Mouse (Mus musculus): ENCODE data around the gene Sec62.
"Not testable (repeated sequence)": the region's sequence is repeated elsewhere in the genome, so short reads cannot be mapped to it uniquely, and the experiment has no call there.

The Sec62 gene

DNA sequence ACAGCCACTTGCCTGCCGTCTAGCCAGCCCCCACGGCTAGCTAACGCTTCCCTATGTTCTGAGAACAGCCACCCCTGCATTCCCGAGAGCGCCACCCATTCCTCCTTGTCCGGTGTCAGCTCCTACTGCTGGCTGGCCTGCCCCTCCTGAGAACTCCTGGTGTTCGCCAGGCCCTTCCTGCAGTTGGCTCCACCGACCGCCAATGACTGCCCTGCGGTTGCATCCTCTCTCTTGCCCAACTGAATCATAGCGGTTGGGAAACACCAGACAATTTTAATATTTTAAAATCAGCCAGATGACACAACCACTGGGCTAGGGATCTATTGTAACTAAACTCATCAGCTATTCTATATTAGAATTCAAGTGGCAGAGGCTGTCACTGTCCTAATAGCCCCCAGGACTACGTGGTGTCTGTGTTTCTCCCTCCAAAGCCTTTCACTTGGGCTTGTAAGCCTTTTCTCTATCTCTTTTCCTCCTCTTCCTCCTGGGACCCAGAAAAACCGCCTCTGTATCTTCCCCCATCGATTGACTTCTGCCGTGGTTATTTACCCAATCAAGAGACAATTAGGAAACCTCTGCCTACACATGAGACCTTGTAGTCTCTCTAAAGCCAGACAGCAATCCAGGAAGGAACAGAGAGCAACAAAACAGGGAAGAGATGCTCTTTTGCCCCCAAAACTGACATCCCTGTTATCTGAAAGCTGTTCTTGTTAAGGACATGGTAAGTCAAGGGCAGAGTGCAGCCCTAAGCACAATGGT lies 39.4 kb downstream of the Sec62 start:
- DNase-seq (ENCODE audit: extremely low read depth, low read depth, low spot score) = no peak

DNA sequence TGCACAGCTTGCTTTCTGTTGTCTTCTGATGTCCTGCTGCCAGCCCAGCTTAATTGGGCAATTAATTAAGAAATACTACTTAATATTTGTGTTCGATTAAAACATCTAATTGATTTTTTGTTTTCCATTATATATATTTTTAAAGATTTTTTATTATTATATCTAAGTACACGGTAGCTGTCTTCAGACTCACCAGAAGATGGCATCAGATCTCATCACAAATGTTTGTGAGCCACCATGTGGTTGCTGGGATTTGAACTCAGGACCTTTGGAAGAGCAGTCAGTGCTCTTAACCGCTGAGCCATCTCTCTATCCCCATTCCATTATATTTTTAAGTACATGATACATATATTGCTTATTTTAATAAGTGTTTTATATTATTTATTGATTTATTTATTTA lies 40.6 kb downstream of the Sec62 start:
- no peak for DNase-seq (ENCODE audit: extremely low read depth, low read depth, low spot score)

DNA sequence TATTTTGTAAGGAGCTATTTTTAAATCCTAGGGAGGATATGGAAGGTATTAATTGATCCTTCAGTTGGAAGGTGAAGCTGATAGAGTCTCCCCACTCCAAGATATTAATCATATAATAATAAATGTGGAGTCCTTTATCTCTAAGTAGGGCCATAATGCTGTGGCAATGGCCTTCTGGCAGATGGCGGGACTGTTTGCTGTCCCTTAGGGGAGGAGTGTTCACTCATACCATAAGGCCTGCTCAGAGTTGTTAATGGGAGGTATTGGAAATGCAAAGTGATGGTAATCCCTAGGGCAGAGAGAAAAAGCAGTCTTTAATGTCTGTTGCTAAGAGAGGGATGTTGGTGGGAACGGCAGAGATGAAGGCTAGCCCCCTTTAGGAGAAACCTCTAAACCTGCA lies 53.1 kb downstream of the Sec62 start:
- no peak for DNase-seq (ENCODE audit: extremely low read depth, low read depth, low spot score)

GRCm38 (mm10) chr3:30847413-30847812 lies 54.7 kb downstream of the Sec62 start:
- DNase-seq (ENCODE audit: extremely low read depth, low read depth, low spot score) = no peak

DNA sequence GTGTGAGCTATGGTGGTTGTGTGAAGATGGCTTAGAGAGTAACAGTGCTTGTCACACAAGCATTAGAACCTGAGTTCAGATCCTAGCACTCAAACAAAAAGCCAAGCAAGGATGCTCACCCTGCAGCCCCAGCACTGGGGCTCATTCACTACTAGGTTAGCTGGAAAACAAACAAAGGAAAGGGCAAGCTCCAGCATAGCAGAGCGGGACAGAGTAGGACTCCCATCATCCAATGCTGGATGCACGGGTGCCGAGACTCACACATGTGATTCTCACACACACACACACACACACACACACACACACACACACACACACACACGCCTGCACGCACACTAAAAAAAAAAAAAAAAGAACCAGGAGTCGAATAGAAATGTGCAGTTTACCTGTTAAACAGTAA lies 58.7 kb downstream of the Sec62 start:
- no peak for DNase-seq (ENCODE audit: extremely low read depth, low read depth, low spot score)

DNA sequence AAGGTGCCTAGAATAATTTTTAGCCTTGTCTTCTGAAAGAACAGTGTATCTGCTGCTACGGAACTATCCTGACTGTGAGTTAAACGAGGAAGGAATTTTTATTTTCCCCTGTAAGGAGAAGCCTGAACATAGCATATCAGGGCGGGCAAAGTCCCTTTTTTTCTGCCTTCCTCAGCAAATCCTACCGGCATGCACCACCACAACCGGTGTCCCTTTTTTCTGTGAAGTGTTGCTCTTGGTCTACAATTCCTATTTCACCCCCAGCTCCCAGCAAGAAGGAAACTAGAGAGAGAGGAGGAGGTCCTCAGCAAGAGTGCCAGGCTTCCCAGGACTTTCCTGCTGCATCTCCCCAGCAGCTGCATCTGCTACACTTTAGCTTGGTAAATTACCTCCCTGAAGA lies 60.9 kb downstream of the Sec62 start:
- DNase-seq (ENCODE audit: extremely low read depth, low read depth, low spot score) = no peak

DNA sequence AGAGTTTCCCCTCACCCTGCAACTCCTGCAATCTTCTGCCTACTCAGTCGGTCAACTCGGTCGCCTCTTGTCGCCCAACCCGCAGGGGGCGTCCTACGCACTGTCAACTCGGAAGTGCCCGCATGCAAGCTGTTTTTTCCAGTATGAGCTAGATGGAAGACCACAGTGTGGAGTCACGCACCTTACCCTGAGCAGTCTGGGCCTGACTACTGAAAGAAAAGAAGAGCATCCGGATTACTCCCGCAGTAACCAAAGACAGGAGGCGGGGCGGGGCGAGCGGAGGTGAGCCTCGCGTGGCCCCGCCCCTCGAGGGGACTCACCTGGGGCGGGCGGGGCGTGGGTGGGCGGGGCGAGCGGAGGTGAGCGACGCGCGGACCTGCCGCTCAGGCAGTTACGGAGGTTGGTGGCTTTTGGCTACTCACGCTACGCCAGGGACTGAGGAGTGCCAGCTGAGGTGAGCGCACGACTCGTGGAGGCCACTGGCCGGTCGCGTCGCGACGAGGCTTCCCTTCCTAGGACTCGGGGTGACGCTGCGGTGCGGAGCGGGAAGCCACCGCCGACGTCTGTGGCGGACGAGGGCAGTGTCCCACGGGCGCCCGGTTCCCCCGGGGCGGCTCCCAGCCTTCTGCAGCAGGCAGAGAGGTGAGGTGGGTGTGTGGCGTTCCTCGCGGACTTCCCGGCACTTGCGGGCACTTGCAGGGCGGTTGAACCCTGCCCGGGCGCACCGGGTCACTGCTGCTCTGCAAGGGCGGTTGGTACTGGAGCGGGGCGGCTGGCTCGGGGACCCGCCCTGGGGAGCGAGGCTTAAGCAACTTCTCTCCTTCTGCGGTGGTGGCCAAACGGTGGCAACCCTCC lies 63.2 kb downstream of the Sec62 start, which contains the start of gene Gpr160:
Gene Gpr160, plus strand, starts transcription at position 347 of the 855 bp plus-strand sequence.
- DNase-seq (ENCODE audit: extremely low read depth, low read depth, low spot score) = no peak

- not testable (repeated sequence) for DNase-seq (ENCODE audit: extremely low read depth, low read depth, low spot score)
These were observed 66.9 kb downstream of the Sec62 start for GRCm38 (mm10) chr3:30859599-30859998.

DNA sequence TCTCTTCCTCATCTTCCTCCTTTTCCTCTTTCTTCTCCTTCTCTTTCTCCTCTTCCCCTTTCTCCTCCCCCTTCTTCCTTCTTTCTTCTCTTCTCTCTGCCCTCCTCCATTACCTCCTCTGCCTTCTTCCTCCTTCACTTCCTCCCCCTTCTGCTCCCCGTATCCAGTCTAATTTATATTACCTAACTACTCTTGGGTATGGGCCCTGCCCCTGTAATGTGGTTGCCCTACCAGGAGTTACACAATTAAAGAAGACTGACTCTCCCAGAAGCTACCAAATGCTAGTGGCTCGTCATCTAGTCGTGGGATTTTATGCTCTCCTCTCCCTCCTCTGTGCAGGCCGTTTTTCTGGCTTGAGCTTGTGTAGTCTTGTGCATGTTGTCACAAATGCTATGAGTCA lies 68.0 kb downstream of the Sec62 start:
- peak; percentile 40 for DNase-seq (ENCODE audit: extremely low read depth, low read depth, low spot score)

DNA sequence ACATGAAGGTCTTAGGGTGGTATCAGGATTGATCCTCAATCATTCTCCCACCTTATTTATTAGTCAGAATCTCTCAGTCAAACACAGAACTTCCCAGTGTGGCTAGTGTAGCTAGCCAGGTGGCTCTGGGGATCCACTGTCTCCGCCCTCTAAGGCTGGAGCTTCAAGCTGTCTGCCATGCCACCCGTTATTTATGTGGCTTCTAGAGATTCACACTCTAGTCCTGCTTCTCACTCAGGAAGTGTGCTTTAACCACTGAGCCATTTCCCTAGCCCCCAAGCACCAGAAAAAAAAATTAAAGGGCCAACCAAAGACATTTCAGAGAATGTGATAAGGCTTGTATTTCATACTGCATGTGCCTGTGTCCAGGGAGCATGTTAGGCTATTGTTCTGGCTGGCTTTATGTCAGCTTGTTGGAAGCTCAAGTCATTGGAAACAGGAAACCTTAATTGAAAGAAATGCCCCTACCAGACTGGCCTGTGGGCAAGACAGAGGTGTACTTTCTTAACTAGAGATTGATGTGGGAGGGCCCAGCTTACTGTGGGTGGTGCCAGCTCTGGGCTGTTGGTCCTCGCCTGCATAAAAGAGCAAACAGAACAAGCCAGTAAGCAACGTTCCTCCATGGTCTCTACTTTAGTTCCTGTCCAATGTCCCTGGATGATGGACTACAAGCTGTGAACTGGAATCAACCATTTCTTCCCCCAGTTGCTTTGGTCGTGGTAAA lies 71.2 kb downstream of the Sec62 start:
- no peak for DNase-seq (ENCODE audit: extremely low read depth, low read depth, low spot score)

- no peak for DNase-seq (ENCODE audit: extremely low read depth, low read depth, low spot score)
These were observed 72.0 kb downstream of the Sec62 start for GRCm38 (mm10) chr3:30864640-30865039.

- no peak for DNase-seq (ENCODE audit: extremely low read depth, low read depth, low spot score)
These were observed 75.5 kb downstream of the Sec62 start for GRCm38 (mm10) chr3:30868176-30868575.

DNA sequence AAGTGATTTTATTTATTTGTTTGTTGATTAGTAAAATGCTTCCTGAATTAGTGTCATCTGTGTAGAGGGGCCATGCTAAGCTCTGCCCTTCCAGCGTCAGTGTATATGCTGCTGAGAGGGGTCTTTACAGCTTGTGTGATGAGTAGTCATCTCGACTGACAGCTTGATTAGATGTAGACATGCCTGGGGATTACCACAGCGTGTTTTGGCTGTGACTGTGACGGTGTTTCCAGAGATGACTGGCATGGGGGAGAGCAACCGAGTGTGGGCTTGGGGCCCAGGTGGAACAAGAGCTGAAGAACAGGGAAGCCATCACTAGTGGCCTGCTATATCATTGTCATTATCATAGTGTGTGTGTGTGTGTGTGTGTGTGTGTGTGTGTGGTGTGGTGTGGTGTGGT lies 76.0 kb downstream of the Sec62 start:
- DNase-seq (ENCODE audit: extremely low read depth, low read depth, low spot score) = no peak

GRCm38 (mm10) chr3:30869995-30870394 lies 77.3 kb downstream of the Sec62 start:
- DNase-seq (ENCODE audit: extremely low read depth, low read depth, low spot score) = no peak

Measured in fat pad, adult 2 months (tissue).